Mouse (Mus musculus): ENCODE data around the gene Cul4a. TPM values are rescaled to one million over a fixed set of nuclear protein-coding genes. Genes with fewer than 3 reads are reported as not detected.

Cul4a gene
- polyA plus RNA-seq, 1 experiment from 2014 or later = 89.4 TPM

MicroRNA genes within 50 kb of the gene (microRNA counts, 519-probe panel; counts per million panel counts)
- microRNA mmu-miR-1968 = 236 counts per million, percentile 44 among the panel's probes with 10 or more counts

Small RNAs within 50 kb of the gene (microRNA-seq; reads per million reads assigned to microRNA genes)
- 8.9 reads per million, percentile 26 among the genes with 10 or more reads in this experiment for gene Mir1968
- not detected for gene Mir7065

Other genes starting within 250 kb of the Cul4a start
- gene Mcf2l, start 231.8 kb upstream of the Cul4a start, polyA plus RNA-seq (2015; fragmentation: Nextera tagmentation; extraction: Ambion mirVana) = 13.1 and 16.1 TPM in 2 replicates
- gene F7, start 79.6 kb upstream of the Cul4a start, polyA plus RNA-seq (2015; fragmentation: Nextera tagmentation; extraction: Ambion mirVana) = not detected in 2 replicates
- gene F10, start 68.3 kb upstream of the Cul4a start, polyA plus RNA-seq (2015; fragmentation: Nextera tagmentation; extraction: Ambion mirVana) = 0.32 and 2.2 TPM in 2 replicates
- gene Proz, start 44.7 kb upstream of the Cul4a start, polyA plus RNA-seq (2015; fragmentation: Nextera tagmentation; extraction: Ambion mirVana) = 0.20 and 0.74 TPM in 2 replicates
- 48.9 and 50.1 TPM in 2 replicates for gene Pcid2, start 162 bp upstream of the Cul4a start, polyA plus RNA-seq (2015; fragmentation: Nextera tagmentation; extraction: Ambion mirVana)
- gene Lamp1, start 53.5 kb downstream of the Cul4a start, polyA plus RNA-seq (2015; fragmentation: Nextera tagmentation; extraction: Ambion mirVana) = 259 and 270 TPM in 2 replicates
- 14.3 and 17.3 TPM in 2 replicates for gene Grtp1, start 95.0 kb downstream of the Cul4a start, polyA plus RNA-seq (2015; fragmentation: Nextera tagmentation; extraction: Ambion mirVana)
- 1.9 TPM in 1 of 2 replicates, not detected in the other for gene Adprhl1, start 148.5 kb downstream of the Cul4a start, polyA plus RNA-seq (2015; fragmentation: Nextera tagmentation; extraction: Ambion mirVana)
- 33.2 and 33.4 TPM in 2 replicates for gene Dcun1d2, start 182.5 kb downstream of the Cul4a start, polyA plus RNA-seq (2015; fragmentation: Nextera tagmentation; extraction: Ambion mirVana)
- 53.1 and 62.3 TPM in 2 replicates for gene Tmco3, start 182.6 kb downstream of the Cul4a start, polyA plus RNA-seq (2015; fragmentation: Nextera tagmentation; extraction: Ambion mirVana)
- 164 and 166 TPM in 2 replicates for gene Tfdp1, start 233.1 kb downstream of the Cul4a start, polyA plus RNA-seq (2015; fragmentation: Nextera tagmentation; extraction: Ambion mirVana)